Comparison of ENCODE assay signal across 8 mouse cellular contexts in the genomic region with DNA sequence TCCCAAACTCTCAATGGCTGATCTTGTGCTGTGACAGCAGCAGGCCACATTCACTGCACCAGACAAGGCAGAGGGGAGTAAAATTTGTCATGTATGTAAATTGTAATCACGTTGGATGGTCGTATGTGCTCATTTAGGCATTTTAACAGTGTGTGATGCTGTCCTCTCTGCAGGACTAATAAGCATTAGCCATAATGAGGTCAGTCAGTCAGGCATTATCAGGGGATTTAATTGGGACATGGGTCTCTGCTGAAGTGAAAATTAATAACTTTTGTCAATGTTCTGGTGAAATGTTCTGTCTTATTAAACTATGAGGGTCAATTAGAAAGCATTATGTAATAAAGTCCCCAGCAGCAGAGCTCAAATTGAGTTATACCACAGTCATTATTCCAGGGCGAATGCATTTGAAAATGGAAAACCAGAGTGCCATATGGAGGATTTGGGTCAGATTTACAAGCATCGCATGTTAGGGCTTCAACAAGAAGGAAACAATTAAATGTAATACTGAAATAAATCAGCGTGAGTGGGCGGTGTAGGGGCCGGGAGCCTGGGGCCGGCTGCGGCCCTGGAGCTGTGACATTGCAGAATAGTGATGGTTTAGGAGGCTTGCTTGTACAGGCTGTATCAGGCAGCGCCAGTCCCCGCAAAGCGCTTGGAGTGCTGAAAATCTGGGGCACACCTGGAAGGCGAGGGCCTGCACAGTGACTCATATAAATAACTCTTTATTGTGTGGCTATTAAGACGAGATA.
DNase-seq lines count a peak whose midpoint lies in the region; ATAC-seq and TF ChIP-seq lines count a peak whose summit lies in the region.

No protein-coding gene starts in this region.

- no peak overlapping the region for H3K27ac ChIP-seq in intestine, embryonic 14.5 days (ENCODE audit: low read depth)
- no peak overlapping the region for H3K27ac ChIP-seq in intestine, postnatal 0 days (ENCODE audit: low read depth, low read length)
- H3K27ac ChIP-seq in hindbrain, embryonic 14.5 days = peak overlapping the region; percentile 9; the same call in 1 of the 2 replicates

- H3K27me3 ChIP-seq in intestine, embryonic 14.5 days (replicated peaks; ENCODE audit: control insufficient read depth, insufficient read depth, low read length) = no peaks in the 10 kb centered on the region
- H3K27me3 ChIP-seq in intestine, postnatal 0 days (replicated peaks; ENCODE audit: control insufficient read depth, insufficient read depth, low read length) = no peaks in the 10 kb centered on the region
- H3K27me3 ChIP-seq in hindbrain, embryonic 14.5 days (ENCODE audit: control insufficient read depth, insufficient read depth, low read length) = no peaks in the 10 kb centered on the region

- H3K9me3 ChIP-seq in intestine, embryonic 14.5 days (ENCODE audit: control insufficient read depth, low read length) = no peaks in the 10 kb centered on the region
- no peaks in the 10 kb centered on the region for H3K9me3 ChIP-seq in intestine, postnatal 0 days (ENCODE audit: control insufficient read depth)
- H3K9me3 ChIP-seq in hindbrain, embryonic 14.5 days (ENCODE audit: control insufficient read depth, low read length) = no peaks in the 10 kb centered on the region

- H3K4me3 ChIP-seq in intestine, embryonic 14.5 days (ENCODE audit: low read depth, low read length) = no peak overlapping the region
- H3K4me3 ChIP-seq in intestine, postnatal 0 days (ENCODE audit: low read depth, low read length) = no peak overlapping the region
- H3K4me3 ChIP-seq in hindbrain, embryonic 14.5 days (replicated peaks; ENCODE audit: low read length) = no peak overlapping the region

- ATAC-seq in intestine, embryonic 14.5 days (replicated peaks; ENCODE audit: low FRiP score, low TSS enrichment, low read depth) = 0 out of 2 replicates have a peak, but pooled peaks have one; percentile 32
- ATAC-seq in intestine, postnatal 0 days = no peak
- peak; percentile 83 for ATAC-seq in hindbrain, embryonic 14.5 days (ENCODE audit: low FRiP score)

- no peak overlapping the region for H3K4me2 ChIP-seq in intestine, embryonic 14.5 days (ENCODE audit: low read length)
- H3K4me2 ChIP-seq in intestine, postnatal 0 days (replicated peaks; ENCODE audit: low read depth) = no peak overlapping the region
- no peak overlapping the region for H3K4me2 ChIP-seq in hindbrain, embryonic 14.5 days (replicated peaks)

- no peak for DNase-seq in intestine, embryonic 14.5 days (ENCODE audit: low spot score)
- peak; percentile 25 for DNase-seq in cerebellum, adult 9-11 months
- DNase-seq in hindbrain, embryonic 14.5 days (ENCODE audit: low spot score) = no peak
- peak; percentile 26 for DNase-seq in neural tube, embryonic 10.5 days (ENCODE audit: extremely low spot score, low spot score)
- no peak for DNase-seq in ovary, postnatal 10 days (ENCODE audit: low spot score)
- no peak for DNase-seq in urinary bladder, adult 2 months (ENCODE audit: low spot score)
- no peak for DNase-seq in adrenal gland, adult 8-10 months

- H3K9ac ChIP-seq in intestine, embryonic 14.5 days (ENCODE audit: low read length) = no peak overlapping the region
- no peak overlapping the region for H3K9ac ChIP-seq in intestine, postnatal 0 days (ENCODE audit: low read depth, low read length)
- H3K9ac ChIP-seq in hindbrain, embryonic 14.5 days = no peak overlapping the region

- H3K4me1 ChIP-seq in intestine, embryonic 14.5 days (replicated peaks; ENCODE audit: control insufficient read depth, insufficient read depth, low read length) = no peaks in the 10 kb centered on the region; the same call in 1 of the 2 replicates
- no peaks in the 10 kb centered on the region for H3K4me1 ChIP-seq in intestine, postnatal 0 days (replicated peaks; ENCODE audit: control insufficient read depth, insufficient read depth, low read length)
- H3K4me1 ChIP-seq in hindbrain, embryonic 14.5 days (replicated peaks; ENCODE audit: control insufficient read depth, insufficient read depth, low read length) = 0 out of 2 replicates have a peak, but pooled peaks cover 7% of the 10 kb centered on the region

- WGBS in intestine, embryonic 14.5 days = 50% methylated on average over 14 of the region's 14 CpGs
- WGBS in intestine, postnatal 0 days = 71% methylated on average over 14 of the region's 14 CpGs
- WGBS in hindbrain, embryonic 14.5 days = 56% methylated on average over 14 of the region's 14 CpGs

- no peaks in the 10 kb centered on the region for H3K36me3 ChIP-seq in intestine, embryonic 14.5 days (ENCODE audit: control insufficient read depth, insufficient read depth, low read length)
- H3K36me3 ChIP-seq in intestine, postnatal 0 days (ENCODE audit: control insufficient read depth, insufficient read depth) = no peaks in the 10 kb centered on the region
- no peaks in the 10 kb centered on the region for H3K36me3 ChIP-seq in hindbrain, embryonic 14.5 days (replicated peaks; ENCODE audit: control insufficient read depth, insufficient read depth)

- TF ChIP-seq CTCF in intestine, postnatal 0 days (IDR thresholded peaks at IDR 0.05; ENCODE audit: low read depth) = no peak

Comparison
In these comparisons a context has a peak if more than half of its experiments do, and no peak if none do; other contexts are left out.
1. DNase-seq: peak in cerebellum, adult 9-11 months (single experiment) and neural tube, embryonic 10.5 days (single experiment); none in intestine, embryonic 14.5 days (single experiment), hindbrain, embryonic 14.5 days (single experiment), ovary, postnatal 10 days (single experiment), urinary bladder, adult 2 months (single experiment) and adrenal gland, adult 8-10 months (single experiment).